Mouse (Mus musculus) Patski (cell line): Measurements from ENCODE around the gene Gm13279. TPM values are rescaled to one million over a fixed set of nuclear protein-coding genes. Genes with fewer than 3 reads are reported as not detected.
"Not testable (repeated sequence)": the region's sequence is repeated elsewhere in the genome, so short reads cannot be mapped to it uniquely, and the experiment has no call there.

Experiments used
- ATAC-seq: fragments of 100-300 bp; one replicate; pipeline ENCODE4 v1.8.0; 2021
- CTCF ChIA-PET: fragments of 350-600 bp; sonication (Branson Sonifier 250); formaldehyde crosslinking; loops from one replicate; lab custom pipeline; 2022; ENCODE audit warnings: inconsistent platforms; lab: Charles Lee
- POLR2A ChIA-PET: fragments of 350-600 bp; sonication (Branson Sonifier 250); formaldehyde crosslinking; loops from one replicate; lab custom pipeline; 2022; ENCODE audit warnings: antibody characterized with exemption, inconsistent platforms; lab: Charles Lee
- DNase-seq: peaks from one replicate; pipeline ENCODE4 v3.0.0-alpha.2; 2011; ENCODE audit warnings: low read depth, low spot score
- H3K27me3 ChIP-seq: fragments of 371-371 bp; one replicate; pipeline ENCODE4 v1.5.1; 2021
- CTCF ChIP-seq: fragments of 100-300 bp; IDR thresholded peaks from one replicate; pipeline ENCODE4 v1.5.1; 2021
- in situ Hi-C: fragments of 300-500 bp; cut with MboI; formaldehyde crosslinking; loops from 3 replicates; pipeline ENCODE4 v1.11.1; 2018; ENCODE audit warnings: low pct_unique_long_range_greater_than_20kb, mixed read lengths
- polyA plus RNA-seq: library from polyadenylated mRNA; unstranded; gene quantifications from one replicate; pipeline ENCODE4 v1.2.3, GENCODE M21; 2021

Gene Gm13279
- polyA plus RNA-seq, 1 experiment from 2014 or later: not detected

- in situ Hi-C loops: no loop called here
- no peak for DNase-seq
- no peak for ATAC-seq
- ChIA-PET POLR2A (no interaction called here), CTCF (no interaction called here)
- H3K27me3 ChIP-seq: no peaks in the 10 kb centered on the region
- no peak for TF ChIP-seq CTCF
Observed at GRCm38 (mm10) chr4:88815928-88816327, 18.7 kb downstream of the Gm13279 start, which contains the start of gene Ifna7. TSS of gene Ifna7 (plus strand) at chr4:88816228.

DNA sequence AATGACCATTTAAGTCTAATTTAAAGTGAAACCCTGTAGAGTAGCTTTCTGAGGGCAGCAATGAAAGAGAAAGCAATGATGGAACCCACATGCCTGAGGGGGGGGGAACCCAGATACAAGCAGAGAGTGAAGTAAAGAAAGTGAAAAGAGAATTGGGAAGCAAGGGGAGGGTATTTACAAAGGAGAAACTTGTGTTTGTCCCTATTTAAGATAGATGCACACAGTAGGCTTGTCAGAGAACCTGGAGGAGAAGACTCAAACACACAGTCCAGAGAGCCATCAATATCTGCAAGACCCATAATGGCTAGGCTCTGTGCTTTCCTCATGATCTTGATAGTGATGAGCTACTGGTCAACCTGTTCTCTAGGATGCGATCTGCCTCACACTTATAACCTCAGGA lies 22.5 kb downstream of the Gm13279 start, which contains the start of gene Ifna11:
Ifna11 (plus strand) TSS at position 301 of the 400 bp plus-strand sequence.
- DNase-seq (no peak), ATAC-seq (no peak)
- H3K27me3 ChIP-seq: no peaks in the 10 kb centered on the region
- TF ChIP-seq CTCF: no peak
- ChIA-PET CTCF (interaction anchor here (1.2 kb wide), 1 partner anchor 11 kb away, joined by 5 read pairs; no protein-coding TSS in a partner anchor), POLR2A (no interaction called here)
- in situ Hi-C loops: no loop called here

GRCm38 (mm10) chr4:88822995-88823394 lies 25.8 kb downstream of the Gm13279 start:
- POLR2A ChIA-PET: no interaction called here
- H3K27me3 ChIP-seq: no peaks in the 10 kb centered on the region
- DNase-seq (no peak), ATAC-seq (no peak)
- TF ChIP-seq CTCF: peak; percentile 34
- in situ Hi-C loops: no loop called here
- CTCF ChIA-PET: interaction anchor here (1.9 kb wide), 1 partner anchor 8 kb away, joined by 10 read pairs; no protein-coding TSS in a partner anchor

GRCm38 (mm10) chr4:88827116-88827515 lies 29.9 kb downstream of the Gm13279 start, which contains the start of gene Ifna6:
TSS of gene Ifna6 (plus strand) at chr4:88827416.
- H3K27me3 ChIP-seq, ATAC-seq, DNase-seq, POLR2A ChIA-PET, CTCF ChIA-PET: not testable (repeated sequence)
- in situ Hi-C loops: loop anchor here (25.0 kb wide), 4 partner anchors 665 to 1715 kb away; partner anchors contain the start of gene Dmrta1

DNA sequence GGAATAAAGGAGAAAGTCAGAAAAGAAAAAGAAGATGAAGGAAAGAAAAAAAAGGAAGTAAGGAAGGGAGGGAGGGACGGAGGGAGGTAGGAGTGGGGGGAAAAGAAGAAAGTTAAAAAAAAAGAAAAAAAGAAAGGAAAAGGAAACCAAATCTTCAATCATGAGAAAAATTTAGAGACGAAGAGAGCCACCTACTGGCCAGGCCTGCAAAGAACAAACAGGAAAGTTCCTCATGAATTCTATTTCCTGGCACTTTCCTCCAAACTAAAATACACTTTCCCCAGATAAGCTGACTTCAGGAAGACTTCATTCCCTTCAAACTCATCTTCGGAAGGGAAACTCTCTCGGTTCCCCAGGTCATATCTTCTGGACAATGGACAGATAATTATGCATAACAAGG lies 33.3 kb downstream of the Gm13279 start:
- ChIA-PET POLR2A (no interaction called here), CTCF (interaction anchor here (1.0 to 3.0 kb wide), 18 partner anchors 8 to 669 kb away, joined by 3 to 31 read pairs (median 6); partner anchors contain the start of genes Ifna14 and Ifna4)
- ATAC-seq: peak; percentile 27
- peak; percentile 97 for TF ChIP-seq CTCF
- DNase-seq: peak; percentile 30
- peaks cover 4% of the 10 kb centered on the region for H3K27me3 ChIP-seq
- in situ Hi-C loops: loop anchor here (5.0 to 25.0 kb wide), 5 partner anchors 258 to 1718 kb away; partner anchors contain the start of genes Dmrta1 and Ifna14

DNA sequence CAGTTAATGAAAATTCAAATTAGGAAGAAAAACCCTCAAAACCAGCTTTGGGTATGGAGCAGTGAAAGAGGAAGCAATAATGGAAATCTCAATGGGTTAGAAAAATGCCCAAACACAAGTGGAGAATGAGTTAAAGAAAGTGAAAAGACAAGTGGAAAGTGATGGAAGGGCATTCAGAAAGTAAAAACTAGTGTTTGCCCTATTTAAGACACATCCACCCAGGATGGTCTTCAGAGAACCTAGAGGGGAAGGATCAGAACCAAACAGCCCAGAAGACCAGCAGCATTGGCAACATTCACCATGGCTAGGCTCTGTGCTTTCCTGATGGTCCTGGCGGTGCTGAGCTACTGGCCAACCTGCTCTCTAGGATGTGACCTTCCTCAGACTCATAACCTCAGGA lies 38.0 kb downstream of the Gm13279 start, which contains the start of gene Ifna5:
Ifna5 (plus strand) TSS at position 301 of the 400 bp plus-strand sequence.
- CTCF ChIA-PET, POLR2A ChIA-PET, ATAC-seq, DNase-seq, H3K27me3 ChIP-seq: not testable (repeated sequence)
- in situ Hi-C loops: loop anchor here (25.0 kb wide), 4 partner anchors 673 to 1723 kb away; partner anchors contain the start of gene Dmrta1

GRCm38 (mm10) chr4:88838828-88839227 lies 41.6 kb downstream of the Gm13279 start:
- no peaks in the 10 kb centered on the region for H3K27me3 ChIP-seq
- CTCF ChIA-PET: interaction anchor here (1.1 kb wide), 1 partner anchor 10 kb away, joined by 4 read pairs; no protein-coding TSS in a partner anchor
- in situ Hi-C loops: loop anchor here (25.0 kb wide), 4 partner anchors 677 to 1727 kb away; partner anchors contain the start of gene Dmrta1
- peak; percentile 42 for TF ChIP-seq CTCF
- DNase-seq: no peak
- POLR2A ChIA-PET: no interaction called here
- no peak for ATAC-seq

DNA sequence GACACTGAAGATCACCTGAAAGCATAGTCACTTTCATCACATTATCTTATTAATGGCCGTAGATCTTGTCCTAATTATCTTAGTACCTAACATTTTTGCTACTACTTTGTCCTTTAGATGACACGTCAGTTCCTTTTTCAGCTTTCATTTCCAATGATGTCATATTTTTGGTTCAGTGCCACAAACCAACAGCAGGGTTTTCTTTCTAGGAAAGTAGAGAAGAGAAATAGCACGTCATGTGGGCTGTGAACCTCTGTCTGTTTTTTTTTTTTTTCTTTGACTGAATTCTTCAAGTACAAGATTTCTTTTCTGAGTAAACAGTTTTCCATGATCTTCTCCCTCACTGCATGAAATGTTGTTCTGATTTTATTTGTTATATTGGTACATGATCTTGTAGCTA lies 42.9 kb downstream of the Gm13279 start:
- in situ Hi-C loops: loop anchor here (25.0 kb wide), 4 partner anchors 678 to 1728 kb away; partner anchors contain the start of gene Dmrta1
- H3K27me3 ChIP-seq: peaks cover 4% of the 10 kb centered on the region
- CTCF ChIA-PET: no interaction called here
- ATAC-seq (no peak), DNase-seq (no peak)
- no peak for TF ChIP-seq CTCF
- POLR2A ChIA-PET: no interaction called here

GRCm38 (mm10) chr4:88841438-88841911 lies 44.3 kb downstream of the Gm13279 start, which contains the start of gene Ifna4:
TSS of gene Ifna4 (plus strand) at chr4:88841861.
- in situ Hi-C loops: loop anchor here (25.0 kb wide), 4 partner anchors 679 to 1729 kb away; partner anchors contain the start of gene Dmrta1
- ChIA-PET POLR2A (no interaction called here), CTCF (interaction anchor here (1.1 kb wide), 1 partner anchor 10 kb away, joined by 6 read pairs; no protein-coding TSS in a partner anchor)
- ATAC-seq (no peak), DNase-seq (no peak)
- peaks cover 8% of the 10 kb centered on the region for H3K27me3 ChIP-seq
- no peak for TF ChIP-seq CTCF

DNA sequence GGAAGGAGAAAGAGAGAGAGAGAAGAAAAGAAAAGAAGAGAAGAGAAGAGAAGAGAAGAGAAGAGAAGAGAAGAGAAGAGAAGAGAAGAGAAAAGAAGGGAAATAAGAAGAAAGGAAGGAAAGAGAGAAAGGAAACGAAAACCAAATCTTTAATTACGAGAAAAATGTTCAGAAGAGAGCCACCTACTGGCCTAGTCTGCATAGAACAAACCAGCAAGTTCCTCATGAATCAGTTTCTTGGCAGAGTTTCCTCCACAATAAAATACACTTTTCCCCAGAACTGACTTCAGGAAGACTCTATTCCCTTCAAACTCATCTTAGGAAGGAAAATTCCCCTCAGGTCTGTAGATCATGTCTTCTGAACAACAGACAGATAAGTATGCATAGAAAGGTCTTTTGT lies 48.1 kb downstream of the Gm13279 start:
- TF ChIP-seq CTCF: peak; percentile 40
- CTCF ChIA-PET: no interaction called here
- in situ Hi-C loops: loop anchor here (25.0 kb wide), 4 partner anchors 683 to 1733 kb away; partner anchors contain the start of gene Dmrta1
- POLR2A ChIA-PET: no interaction called here
- ATAC-seq (no peak), DNase-seq (no peak)
- peaks cover 9% of the 10 kb centered on the region for H3K27me3 ChIP-seq

Other genes with a start within 250 kb of the Gm13279 start
- gene Ifna15, start 239.2 kb upstream of the Gm13279 start, polyA plus RNA-seq: not detected
- not detected for gene Ifna14, start 225.6 kb upstream of the Gm13279 start, polyA plus RNA-seq
- not detected for gene Ifna9, start 205.0 kb upstream of the Gm13279 start, polyA plus RNA-seq
- not detected for gene Ifna12, start 194.0 kb upstream of the Gm13279 start, polyA plus RNA-seq
- not detected for gene C87499, start 163.0 kb upstream of the Gm13279 start, polyA plus RNA-seq
- gene Ifna13, start 152.9 kb upstream of the Gm13279 start, polyA plus RNA-seq: not detected
- not detected for gene Ifna16, start 120.5 kb upstream of the Gm13279 start, polyA plus RNA-seq
- gene Ifna2, start 113.5 kb upstream of the Gm13279 start, polyA plus RNA-seq: not detected
- not detected for gene Ifnab, start 106.0 kb upstream of the Gm13279 start, polyA plus RNA-seq
- gene Gm26566, start 75.6 kb upstream of the Gm13279 start, polyA plus RNA-seq: 1.3 TPM
- 18.2 TPM for gene Klhl9, start 74.9 kb upstream of the Gm13279 start, polyA plus RNA-seq
- not detected for gene Gm13271, start 42.5 kb upstream of the Gm13279 start, polyA plus RNA-seq
- not detected for gene Gm13283, start 37.3 kb upstream of the Gm13279 start, polyA plus RNA-seq
- 2.7 TPM for gene Gm13290, start 23.6 kb upstream of the Gm13279 start, polyA plus RNA-seq
- gene Gm13289, start 20.5 kb upstream of the Gm13279 start, polyA plus RNA-seq: not detected
- gene Gm13272, start 17.5 kb upstream of the Gm13279 start, polyA plus RNA-seq: not detected
- gene Ifnz, start 15.3 kb upstream of the Gm13279 start, polyA plus RNA-seq: not detected
- gene Gm13276, start 11.7 kb upstream of the Gm13279 start, polyA plus RNA-seq: 2.4 TPM
- gene Gm13277, start 8.8 kb upstream of the Gm13279 start, polyA plus RNA-seq: not detected
- gene Gm13278, start 5.8 kb upstream of the Gm13279 start, polyA plus RNA-seq: not detected
- not detected for gene Gm13275, start 2.9 kb upstream of the Gm13279 start, polyA plus RNA-seq
- 1.1 TPM for gene Gm13285, start 2.3 kb downstream of the Gm13279 start, polyA plus RNA-seq
- 2.1 TPM for gene Gm13287, start 5.9 kb downstream of the Gm13279 start, polyA plus RNA-seq
- 0.22 TPM for gene Gm13288, start 8.1 kb downstream of the Gm13279 start, polyA plus RNA-seq
- not detected for gene Ifna7, start 18.8 kb downstream of the Gm13279 start, polyA plus RNA-seq
- not detected for gene Ifna11, start 22.6 kb downstream of the Gm13279 start, polyA plus RNA-seq
- not detected for gene Ifna6, start 30.0 kb downstream of the Gm13279 start, polyA plus RNA-seq
- gene Ifna5, start 38.1 kb downstream of the Gm13279 start, polyA plus RNA-seq: not detected
- gene Ifna4, start 44.5 kb downstream of the Gm13279 start, polyA plus RNA-seq: not detected
- gene Ifna1, start 52.7 kb downstream of the Gm13279 start, polyA plus RNA-seq: not detected
- 0.15 TPM for gene Ifne, start 82.8 kb downstream of the Gm13279 start, polyA plus RNA-seq